Mouse (Mus musculus): ENCODE results near the gene Sowahb.

The Sowahb gene

GRCm38 (mm10) chr5:93044584-93045370 is at the start of gene Sowahb:
TSS of gene Sowahb (minus strand) at chr5:93045022.
- in situ Hi-C loops (cut with MboI, MseI), result no loop called here

- in situ Hi-C loops (cut with MboI, MseI), result loop anchor here (5.0 to 10.0 kb wide), 2 partner anchors 38 to 181 kb away; no protein-coding TSS in a partner anchor
Measured at GRCm38 (mm10) chr5:93093638-93094527, 49.1 kb upstream of the Sowahb start.

- in situ Hi-C loops (cut with MboI, MseI), result loop anchor here (5.0 to 10.0 kb wide), 2 partner anchors 39 to 182 kb away; no protein-coding TSS in a partner anchor
Measured at GRCm38 (mm10) chr5:93092857-93093622, 48.2 kb upstream of the Sowahb start, which contains the start of gene Sept11. TSS of gene Sept11 (plus strand) at chr5:93093437.

GRCm38 (mm10) chr5:93092147-93092781 is 47.4 kb upstream of the Sowahb start:
- in situ Hi-C loops (cut with MboI, MseI), result loop anchor here (5.0 to 10.0 kb wide), 2 partner anchors 40 to 183 kb away; no protein-coding TSS in a partner anchor

- in situ Hi-C loops (cut with MboI, MseI), result loop anchor here (5.0 to 10.0 kb wide), 2 partner anchors 41 to 184 kb away; no protein-coding TSS in a partner anchor
Measured at GRCm38 (mm10) chr5:93091266-93091665, 46.4 kb upstream of the Sowahb start.

- in situ Hi-C loops (cut with MboI, MseI), result no loop called here
Measured at GRCm38 (mm10) chr5:93085900-93086299, 41.1 kb upstream of the Sowahb start.

- in situ Hi-C loops (cut with MboI, MseI), result no loop called here
Measured at GRCm38 (mm10) chr5:93085015-93085598, 40.3 kb upstream of the Sowahb start.

GRCm38 (mm10) chr5:93079596-93079995 is 34.8 kb upstream of the Sowahb start:
- in situ Hi-C loops (cut with MboI, MseI), result no loop called here

GRCm38 (mm10) chr5:93077661-93078323 is 33.0 kb upstream of the Sowahb start:
- in situ Hi-C loops (cut with MboI, MseI), result no loop called here

GRCm38 (mm10) chr5:93060865-93061264 is 16.0 kb upstream of the Sowahb start:
- in situ Hi-C loops (cut with MboI, MseI), result no loop called here

- in situ Hi-C loops (cut with MboI, MseI), result no loop called here
Measured at GRCm38 (mm10) chr5:93053606-93054397, 9.0 kb upstream of the Sowahb start.

- in situ Hi-C loops (cut with MboI, MseI), result no loop called here
Measured at GRCm38 (mm10) chr5:93051951-93052350, 7.1 kb upstream of the Sowahb start.

- in situ Hi-C loops (cut with MboI, MseI), result no loop called here
Measured at GRCm38 (mm10) chr5:93051041-93051440, 6.2 kb upstream of the Sowahb start.

- in situ Hi-C loops (cut with MboI, MseI), result no loop called here
Measured at GRCm38 (mm10) chr5:93049971-93050370, 5.1 kb upstream of the Sowahb start.

- in situ Hi-C loops (cut with MboI, MseI), result no loop called here
Measured at GRCm38 (mm10) chr5:93048481-93049240, 3.8 kb upstream of the Sowahb start.

GRCm38 (mm10) chr5:93046306-93046845 is 1.6 kb upstream of the Sowahb start:
- in situ Hi-C loops (cut with MboI, MseI), result no loop called here

- in situ Hi-C loops (cut with MboI, MseI), result no loop called here
Measured at GRCm38 (mm10) chr5:93045371-93045714, 521 bp upstream of the Sowahb start.
